Mouse (Mus musculus) adrenal gland, adult 2 months (tissue): ENCODE measurements around the gene Phb2. TPM values are rescaled to one million over a fixed set of nuclear protein-coding genes. Genes with fewer than 3 reads are reported as not detected.

Source experiments
- DNase-seq: peaks from one replicate; pipeline ENCODE4 v3.0.0; 2021
- polyA plus RNA-seq: library from polyadenylated mRNA; depleted of rRNA; stranded (reverse); fragments of >200 nt; gene quantifications from 2 replicates; pipeline ENCODE4 v1.2.3, GENCODE M21; 2012
- total RNA-seq, 2 experiments: library from RNA; stranded (reverse); gene quantifications; 2 replicates each; pipeline ENCODE4 v1.2.3; 2021

Phb2 gene
- total and polyA plus RNA-seq, 3 experiments, result 181 to 294 (median 286) TPM

GRCm38 (mm10) chr6:124690517-124690916, 21.6 kb upstream of the Phb2 start:
- DNase-seq, result no peak

GRCm38 (mm10) chr6:124693243-124693981, 18.7 kb upstream of the Phb2 start:
- DNase-seq, result no peak

GRCm38 (mm10) chr6:124694166-124694955, 17.8 kb upstream of the Phb2 start:
- DNase-seq, result peak; percentile 76

- no peak for DNase-seq
Observed at GRCm38 (mm10) chr6:124696441-124697150, 15.5 kb upstream of the Phb2 start.

GRCm38 (mm10) chr6:124698751-124699150, 13.4 kb upstream of the Phb2 start:
- no peak for DNase-seq

GRCm38 (mm10) chr6:124699366-124699765, 12.8 kb upstream of the Phb2 start:
- DNase-seq, result no peak

- DNase-seq, result peak; percentile 92
Observed at GRCm38 (mm10) chr6:124699962-124700610, 12.1 kb upstream of the Phb2 start.

GRCm38 (mm10) chr6:124701338-124701737, 10.8 kb upstream of the Phb2 start:
- peak; percentile 53 for DNase-seq

GRCm38 (mm10) chr6:124702102-124702783, 9.9 kb upstream of the Phb2 start:
- no peak for DNase-seq

GRCm38 (mm10) chr6:124702784-124703103, 9.4 kb upstream of the Phb2 start:
- peak; percentile 69 for DNase-seq

- no peak for DNase-seq
Observed at GRCm38 (mm10) chr6:124703789-124704188, 8.3 kb upstream of the Phb2 start.

GRCm38 (mm10) chr6:124704417-124704816, 7.7 kb upstream of the Phb2 start:
- no peak for DNase-seq

- DNase-seq, result no peak
Observed at GRCm38 (mm10) chr6:124706061-124706627, 6.0 kb upstream of the Phb2 start.

- DNase-seq, result no peak
Observed at GRCm38 (mm10) chr6:124708289-124708889, 3.7 kb upstream of the Phb2 start.

GRCm38 (mm10) chr6:124712918-124713317, 782 bp downstream of the Phb2 start:
- DNase-seq, result no peak

GRCm38 (mm10) chr6:124716864-124717490, 4.8 kb downstream of the Phb2 start:
- DNase-seq, result peak; percentile 60

- peak; percentile 48 for DNase-seq
Observed at GRCm38 (mm10) chr6:124717968-124718367, 5.8 kb downstream of the Phb2 start.

GRCm38 (mm10) chr6:124718703-124719102, 6.6 kb downstream of the Phb2 start:
- no peak for DNase-seq

GRCm38 (mm10) chr6:124719354-124719978, 7.3 kb downstream of the Phb2 start:
- DNase-seq, result no peak

GRCm38 (mm10) chr6:124720904-124721303, 8.8 kb downstream of the Phb2 start:
- DNase-seq, result no peak
